Mouse (Mus musculus) CH12.LX (cell line): ENCODE measurements at regions not wholly inside any gene's neighbourhood (a gene's known extent, or its start where the extent isn't known, plus 50 kb on each side); places are given as distances from the start of the nearest gene placed in this dataset.

Experiments used
- BHLHE40 ChIP-seq: IDR thresholded peaks from 2 replicates; pipeline ENCODE4 v1.6.1; 2011; ENCODE audit warnings: mild to moderate bottlenecking, low read depth, low read length, improper control_type of control experiment
- CTCF ChIP-seq, 2 experiments: IDR thresholded peaks in 1 of 2; conservative IDR thresholded peaks in 1 of 2; 2 replicates each; pipeline ENCODE4 v1.5.1; 2011 to 2012; ENCODE audit warnings: low read depth in 2 of 2, low read length in 2 of 2, improper control_type of control experiment in 1 of 2, inconsistent platforms in 1 of 2, mild to moderate bottlenecking in 1 of 2, moderate library complexity in 1 of 2
- E2F4 ChIP-seq: IDR thresholded peaks from 2 replicates; pipeline ENCODE4 v1.6.1; 2011; ENCODE audit warnings: low read depth, low read length, improper control_type of control experiment; ENCODE audit not compliant: insufficient replicate concordance
- EP300 ChIP-seq: IDR thresholded peaks from 2 replicates; pipeline ENCODE4 v1.6.1; 2011; ENCODE audit warnings: low read length, improper control_type of control experiment
- POLR2A ChIP-seq: IDR thresholded peaks from 2 replicates; pipeline ENCODE4 v1.6.1; 2011; ENCODE audit warnings: low read depth, mild to moderate bottlenecking, improper control_type of control experiment, low read length
- POLR2AphosphoS2 ChIP-seq: IDR thresholded peaks from 2 replicates; pipeline ENCODE4 v1.6.1; 2011; ENCODE audit warnings: low read depth, low read length, improper control_type of control experiment
- ZNF384 ChIP-seq: IDR thresholded peaks from 2 replicates; pipeline ENCODE4 v1.6.1; 2012; ENCODE audit warnings: low read depth, low read length, improper control_type of control experiment, inconsistent platforms

DNA sequence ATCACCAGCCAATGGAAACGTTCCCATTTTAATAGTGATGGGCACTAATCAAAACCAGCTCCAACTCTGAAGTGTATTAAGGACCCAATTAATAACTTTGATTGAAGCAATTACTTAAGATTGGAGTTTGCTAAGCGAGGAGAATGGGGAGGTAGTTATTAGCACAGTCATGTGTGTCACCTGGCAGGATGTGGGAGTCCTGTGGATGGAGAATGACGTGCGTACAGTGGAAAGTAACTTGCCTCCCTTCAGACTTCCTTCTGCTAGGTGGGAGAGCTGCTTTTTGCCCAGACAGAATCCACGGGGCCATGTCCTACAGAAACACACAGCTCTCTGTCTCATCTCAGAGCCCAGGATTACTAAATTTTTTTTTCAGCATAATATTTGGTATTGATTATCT lies 59.9 kb upstream of the Cdh5 start:
- TF ChIP-seq EP300 (no peak), CTCF (conservative IDR thresholded peaks at IDR 0.05 in 1 of 2, IDR thresholded peaks at IDR 0.05 in 1 of 2; ENCODE audit: low read depth in 2 of 2, low read length in 2 of 2) (no peak), POLR2AphosphoS2 (no peak), E2F4 (no peak), ZNF384 (no peak), POLR2A (no peak), BHLHE40 (no peak)
